Mouse (Mus musculus) kidney, adult 2 months (tissue): Measurements from ENCODE around the gene Lurap1. TPM values are rescaled to one million over a fixed set of nuclear protein-coding genes. Genes with fewer than 3 reads are reported as not detected.
A peak's percentile ranks its signal among the peaks of the same experiment; 100 is the strongest.

Experiments
- DNase-seq: peaks from one replicate; pipeline ENCODE4 v3.0.0; 2021
- H3K27ac ChIP-seq: fragments of 200-500 bp; 2 replicates; pipeline ENCODE4 v1.5.1; 2012; ENCODE audit warnings: low read depth, low read length, control low read depth, inconsistent platforms; ENCODE audit not compliant: insufficient read depth
- H3K27me3 ChIP-seq: fragments of 200-500 bp; replicated peaks from 2 replicates; pipeline ENCODE4 v1.6.1; 2012; ENCODE audit warnings: mild to moderate bottlenecking, moderate library complexity, low read length, inconsistent platforms; ENCODE audit not compliant: control insufficient read depth, insufficient read depth
- H3K36me3 ChIP-seq: fragments of 200-500 bp; 2 replicates; pipeline ENCODE4 v1.6.1; 2012; ENCODE audit warnings: mild to moderate bottlenecking, moderate library complexity, low read length, inconsistent platforms; ENCODE audit not compliant: control insufficient read depth, insufficient read depth
- H3K4me1 ChIP-seq: fragments of 200-500 bp; 2 replicates; pipeline ENCODE4 v1.6.1; 2011; ENCODE audit warnings: low read length; ENCODE audit not compliant: control insufficient read depth, insufficient read depth
- H3K4me3 ChIP-seq: fragments of 200-500 bp; 2 replicates; pipeline ENCODE4 v1.5.1; 2011; ENCODE audit warnings: mild to moderate bottlenecking, low read depth, low read length, control low read depth; ENCODE audit not compliant: insufficient read depth
- CTCF ChIP-seq: fragments of 200-500 bp; conservative IDR thresholded peaks from 2 replicates; pipeline ENCODE4 v1.5.1; 2011; ENCODE audit warnings: low read depth, mild to moderate bottlenecking, control low read depth, low read length, moderate library complexity, mixed read lengths; ENCODE audit not compliant: insufficient read depth, insufficient read length
- POLR2A ChIP-seq: fragments of 200-500 bp; IDR thresholded peaks from one replicate; pipeline ENCODE4 v1.6.1; 2011; ENCODE audit warnings: low read depth, low read length, control low read depth
- WGBS: fragments of 180-500 bp; shearing (Covaris S2); methylation state at CpG from one replicate; pipeline ENCODE4 v1.1.7; 2018; 5-methylcytosine and 5-hydroxymethylcytosine counted together
- polyA plus RNA-seq: library from polyadenylated mRNA; depleted of rRNA; stranded (reverse); fragments of >200 nt; gene quantifications from 2 replicates; pipeline ENCODE4 v1.2.3, GENCODE M21; 2012

The Lurap1 gene
- polyA plus RNA-seq, 1 experiment, result 6.3 TPM

GRCm38 (mm10) chr4:116143891-116144717 lies 7.0 kb downstream of the Lurap1 start:
- no peaks in the 10 kb centered on the region for H3K27me3 ChIP-seq
- H3K36me3 ChIP-seq, result no peaks in the 10 kb centered on the region
- H3K27ac ChIP-seq, result peak overlapping the region; percentile 84
- 2% methylated on average over 47 of the region's 47 CpGs for WGBS
- peak overlapping the region; percentile 86 for H3K4me3 ChIP-seq
- H3K4me1 ChIP-seq, result 0 out of 2 replicates have a peak, but pooled peaks cover 3% of the 10 kb centered on the region
- peak; percentile 74 for DNase-seq
- no peak for TF ChIP-seq CTCF
- TF ChIP-seq POLR2A, result peak; percentile 11

DNA sequence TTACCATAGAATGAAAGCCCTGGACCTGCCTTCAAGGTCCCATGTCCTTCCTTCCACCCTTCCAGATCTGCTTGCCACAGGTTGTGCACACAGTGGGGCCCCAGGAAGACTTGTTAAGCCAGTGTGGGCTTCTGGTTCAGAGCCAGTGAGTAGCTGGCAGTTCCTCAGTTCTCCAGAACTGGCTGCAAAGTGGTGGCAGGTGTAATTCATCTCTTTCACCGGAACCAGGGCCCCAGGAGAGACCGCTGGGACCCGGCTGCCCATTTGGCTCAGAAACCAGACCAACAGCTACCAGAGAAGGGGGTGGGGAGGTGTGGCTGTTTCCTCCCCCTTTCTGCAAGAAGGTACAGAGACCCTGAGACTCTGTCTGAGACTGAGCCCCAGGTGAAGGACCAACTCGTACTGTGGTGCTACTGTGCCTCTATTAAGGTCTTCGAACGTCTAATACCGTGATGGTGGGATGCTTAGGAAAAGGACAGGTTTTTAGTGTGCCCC lies 7.8 kb downstream of the Lurap1 start:
- peak overlapping the region; percentile 86 for H3K4me3 ChIP-seq
- no peaks in the 10 kb centered on the region for H3K27me3 ChIP-seq
- WGBS, result 21% methylated on average over 7 of the region's 7 CpGs
- peak; percentile 64 for DNase-seq
- TF ChIP-seq POLR2A (no peak), CTCF (no peak)
- H3K4me1 ChIP-seq, result 0 out of 2 replicates have a peak, but pooled peaks cover 3% of the 10 kb centered on the region
- H3K36me3 ChIP-seq, result no peaks in the 10 kb centered on the region
- H3K27ac ChIP-seq, result peak overlapping the region; percentile 84

GRCm38 (mm10) chr4:116142269-116142668 lies 8.9 kb downstream of the Lurap1 start:
- 0 out of 2 replicates have a peak, but pooled peaks cover 3% of the 10 kb centered on the region for H3K4me1 ChIP-seq
- H3K4me3 ChIP-seq, result peak overlapping the region; percentile 35; the same call in 1 of the 2 replicates
- no peaks in the 10 kb centered on the region for H3K27me3 ChIP-seq
- H3K36me3 ChIP-seq, result no peaks in the 10 kb centered on the region
- no peak for TF ChIP-seq POLR2A
- TF ChIP-seq CTCF, result no peak
- 42% methylated on average over 7 of the region's 7 CpGs for WGBS
- peak overlapping the region; percentile 81 for H3K27ac ChIP-seq
- DNase-seq, result peak; percentile 45

- no peaks in the 10 kb centered on the region for H3K36me3 ChIP-seq
Observed at GRCm38 (mm10) chr4:116141736-116142135, 9.4 kb downstream of the Lurap1 start.

DNA sequence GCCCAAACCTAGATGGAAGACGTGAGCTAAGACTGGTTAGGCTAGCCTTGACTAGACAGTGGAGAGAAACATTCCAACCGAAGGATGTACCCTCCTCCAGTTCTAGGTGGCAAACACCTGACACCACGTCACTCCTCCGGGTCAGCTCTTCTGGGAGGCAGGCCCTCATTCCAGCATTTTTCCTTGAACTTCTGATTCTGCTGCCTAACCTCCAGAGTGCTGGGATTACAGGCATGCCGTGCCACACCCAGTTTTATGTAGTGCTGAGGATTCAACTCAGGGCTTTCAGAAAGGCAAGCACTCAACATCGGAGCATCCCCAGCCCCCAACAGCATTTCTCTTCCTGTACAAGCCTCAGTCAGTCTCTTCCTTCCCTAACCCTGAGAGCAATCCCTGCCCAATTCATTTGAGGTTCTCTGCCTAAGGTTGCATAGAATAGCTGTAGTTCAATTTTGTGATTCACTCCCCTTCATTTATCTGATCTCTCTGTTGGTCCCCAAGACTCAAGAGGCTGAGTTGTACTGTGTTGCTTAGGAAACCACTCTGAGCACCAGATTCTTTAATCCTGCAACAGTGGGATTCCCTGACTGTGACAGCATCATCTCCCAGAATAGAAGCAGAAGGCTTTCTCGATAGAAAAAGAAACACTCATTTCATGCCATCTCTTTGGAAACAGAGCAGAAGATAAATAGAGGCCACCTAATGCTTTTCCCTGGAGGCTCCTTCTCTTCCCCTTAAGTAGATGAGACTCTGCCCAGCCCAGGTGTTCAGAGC lies 10.2 kb downstream of the Lurap1 start:
- H3K4me3 ChIP-seq, result no peak overlapping the region

More at GRCm38 (mm10) chr4:116141736-116142135, 9.4 kb downstream of the Lurap1 start:
- Histone ChIP-seq H3K27me3 (no peaks in the 10 kb centered on the region), H3K27ac (peak overlapping the region; percentile 81), H3K4me1 (0 out of 2 replicates have a peak, but pooled peaks cover 3% of the 10 kb centered on the region), H3K4me3 (no peak overlapping the region)
- TF ChIP-seq CTCF (no peak), POLR2A (no peak)
- DNase-seq, result no peak
- WGBS, result 82% methylated on average over 1 of the region's 1 CpGs

GRCm38 (mm10) chr4:116137421-116137996 lies 13.6 kb downstream of the Lurap1 start:
- Histone ChIP-seq H3K4me1 (no peaks in the 10 kb centered on the region), H3K4me3 (no peak overlapping the region), H3K36me3 (no peaks in the 10 kb centered on the region), H3K27ac (no peak overlapping the region), H3K27me3 (no peaks in the 10 kb centered on the region)
- no peak for DNase-seq
- 60% methylated on average over 13 of the region's 13 CpGs for WGBS
- no peak for TF ChIP-seq POLR2A
- no peak for TF ChIP-seq CTCF

More for the DNA sequence above, 10.2 kb downstream of the Lurap1 start:
- H3K4me1 ChIP-seq, result 0 out of 2 replicates have a peak, but pooled peaks cover 3% of the 10 kb centered on the region
- WGBS, result 72% methylated on average over 7 of the region's 7 CpGs
- no peak overlapping the region for H3K27ac ChIP-seq
- no peaks in the 10 kb centered on the region for H3K36me3 ChIP-seq
- no peak for DNase-seq
- no peaks in the 10 kb centered on the region for H3K27me3 ChIP-seq
- no peak for TF ChIP-seq POLR2A
- no peak for TF ChIP-seq CTCF
